Mouse (Mus musculus): ENCODE measurements around the gene Arih1. TPM values are rescaled to one million over a fixed set of nuclear protein-coding genes. Genes with fewer than 3 reads are reported as not detected.

Arih1 gene
- polyA plus RNA-seq (2014; fragmentation: Illumina TruSeq; extraction: RNeasy Lipid Tissue Mini Kit (QIAGEN cat#74804); ENCODE audit: low read depth, low replicate concordance), result 43.0 TPM

DNA sequence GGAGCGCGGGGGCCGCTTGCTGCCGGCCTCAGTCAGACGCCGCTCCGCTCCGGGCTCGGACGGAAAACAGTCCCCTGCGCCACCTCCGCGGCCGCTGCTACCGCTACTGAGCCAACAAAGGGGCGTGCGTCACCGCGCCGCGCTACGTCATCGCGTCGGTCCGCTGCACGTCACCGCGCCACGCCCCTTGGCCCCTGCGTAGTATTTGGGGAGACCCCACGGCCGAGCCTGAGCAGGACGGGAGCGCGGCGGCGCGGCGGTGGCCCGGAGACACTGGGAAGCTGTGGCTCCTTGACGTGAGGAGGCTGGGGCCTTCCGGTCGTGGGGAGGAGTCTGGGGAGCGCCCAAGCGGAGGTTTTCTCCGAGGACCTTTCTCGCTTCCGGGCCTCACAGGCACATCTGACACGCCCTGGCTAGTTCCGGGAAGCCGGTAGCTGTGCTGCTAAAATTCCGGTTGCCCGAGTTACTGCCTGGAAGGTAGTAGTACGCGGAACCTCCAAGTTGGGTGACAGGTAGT is at the start of gene Arih1:
TSS of gene Arih1 (minus strand) at position 70 of the 517 bp plus-strand sequence.

GRCm38 (mm10) chr9:59353253-59353639 is 133.2 kb downstream of the Arih1 start, which contains the start of gene Bbs4:
TSS of gene Bbs4 (minus strand) at chr9:59353508.

Other genes with a start within 250 kb of the Arih1 start
- gene Adpgk, start 195.1 kb downstream of the Arih1 start, polyA plus RNA-seq (2014; fragmentation: Illumina TruSeq; extraction: RNeasy Lipid Tissue Mini Kit (QIAGEN cat#74804); ENCODE audit: low read depth, low replicate concordance), result 10.6 TPM
- 4.5 TPM for gene Bbs4, start 133.1 kb downstream of the Arih1 start, polyA plus RNA-seq (2014; fragmentation: Illumina TruSeq; extraction: RNeasy Lipid Tissue Mini Kit (QIAGEN cat#74804); ENCODE audit: low read depth, low replicate concordance)
- gene Hexa, start 52.9 kb upstream of the Arih1 start, polyA plus RNA-seq (2014; fragmentation: Illumina TruSeq; extraction: RNeasy Lipid Tissue Mini Kit (QIAGEN cat#74804); ENCODE audit: low read depth, low replicate concordance), result 74.1 TPM
- gene Tmem202, start 53.2 kb upstream of the Arih1 start, polyA plus RNA-seq (2014; fragmentation: Illumina TruSeq; extraction: RNeasy Lipid Tissue Mini Kit (QIAGEN cat#74804); ENCODE audit: low read depth, low replicate concordance), result 0.84 TPM
- gene Celf6, start 91.3 kb upstream of the Arih1 start, polyA plus RNA-seq (2014; fragmentation: Illumina TruSeq; extraction: RNeasy Lipid Tissue Mini Kit (QIAGEN cat#74804); ENCODE audit: low read depth, low replicate concordance), result 0.65 TPM
- 20.2 TPM for gene Parp6, start 130.7 kb upstream of the Arih1 start, polyA plus RNA-seq (2014; fragmentation: Illumina TruSeq; extraction: RNeasy Lipid Tissue Mini Kit (QIAGEN cat#74804); ENCODE audit: low read depth, low replicate concordance)
- 1,037 TPM for gene Pkm, start 169.8 kb upstream of the Arih1 start, polyA plus RNA-seq (2014; fragmentation: Illumina TruSeq; extraction: RNeasy Lipid Tissue Mini Kit (QIAGEN cat#74804); ENCODE audit: low read depth, low replicate concordance)
- not detected for gene Gramd2, start 193.5 kb upstream of the Arih1 start, polyA plus RNA-seq (2014; fragmentation: Illumina TruSeq; extraction: RNeasy Lipid Tissue Mini Kit (QIAGEN cat#74804); ENCODE audit: low read depth, low replicate concordance)

Measured in heart, adult 10 weeks (tissue).